Mouse (Mus musculus) neutrophil, adult 83 days (primary cell): ENCODE measurements around the gene Zfp940. TPM values are rescaled to one million over a fixed set of nuclear protein-coding genes. Genes with fewer than 3 reads are reported as not detected.

Source experiments
- total RNA-seq, 2 experiments: library from RNA; stranded (reverse); gene quantifications; one replicate each; pipeline ENCODE4 v1.2.4; 2023

Zfp940 gene
- 1 to 10 TPM in 1 of 2 experiments, under 1 TPM in 1; 0.38 to 1.6 TPM for total RNA-seq

GRCm38 (mm10) chr7:29853219-29853842 lies at the start of gene Zfp940:
Zfp940 (minus strand) TSS chr7:29853669.

GRCm38 (mm10) chr7:29859532-29860517 lies 6.4 kb upstream of the Zfp940 start, which contains the start of gene Zfp420:
Zfp420 (plus strand) TSS chr7:29859979.

DNA sequence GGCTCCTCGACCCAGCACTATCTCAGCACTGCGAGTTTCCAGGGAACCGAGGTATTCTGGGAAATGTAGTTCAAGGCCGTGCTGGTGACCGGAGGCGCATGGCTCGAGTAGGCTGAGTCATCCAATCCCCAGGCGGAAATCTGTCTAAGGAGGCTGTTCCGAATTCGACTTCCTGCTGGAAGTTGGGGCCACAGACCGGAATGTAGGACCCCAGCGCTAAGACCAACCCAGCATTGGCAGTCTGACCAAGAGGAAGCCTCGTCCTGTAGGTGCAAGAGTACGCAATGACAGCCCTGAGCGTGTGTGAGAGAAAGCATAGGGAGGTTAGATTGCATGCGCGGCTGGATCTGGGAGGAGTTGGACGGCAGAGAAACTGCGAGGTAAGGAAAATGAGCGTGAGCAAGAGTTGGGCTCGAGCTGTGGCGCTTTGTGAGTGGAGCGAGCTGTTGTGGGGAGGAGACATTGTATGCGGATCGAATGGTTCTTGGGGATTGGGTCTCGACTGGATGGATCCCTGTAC lies 37.5 kb downstream of the Zfp940 start, which contains the start of gene Zfp790:
Gene Zfp790, plus strand, starts transcription at position 205 of the 520 bp plus-strand sequence.

DNA sequence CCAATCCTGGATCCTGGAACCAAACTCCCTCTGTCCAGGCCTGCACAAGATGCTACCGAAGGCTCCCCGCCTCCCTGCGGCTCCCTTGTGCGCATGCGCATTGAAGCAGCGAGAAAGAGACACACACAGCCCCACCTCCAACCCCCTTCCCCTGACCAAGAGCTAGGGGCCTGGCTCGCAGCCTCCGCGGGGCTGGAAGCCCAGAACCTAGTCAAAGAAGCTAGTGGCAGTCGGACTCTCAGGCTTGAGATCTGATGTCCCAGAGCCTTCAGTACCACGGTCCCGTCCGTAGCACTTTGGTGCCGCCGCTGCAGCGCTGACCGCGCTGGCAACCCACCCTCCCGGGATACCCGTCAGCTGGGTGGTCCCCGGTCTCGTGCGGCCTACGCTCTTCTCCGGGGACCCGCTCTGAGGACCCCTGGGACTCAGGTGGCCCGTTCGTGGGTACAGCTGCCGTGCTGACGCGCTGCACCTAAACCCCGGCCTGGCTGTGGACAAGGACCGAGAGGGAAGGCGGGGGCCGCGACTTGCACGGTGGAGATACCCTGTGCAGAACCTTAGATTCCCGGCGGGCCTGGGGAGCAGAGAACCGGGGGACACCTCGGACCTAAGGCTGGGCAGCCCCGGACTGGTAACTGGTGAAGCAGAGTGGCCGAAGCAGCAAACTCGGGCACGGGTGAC lies 69.5 kb downstream of the Zfp940 start, which contains the start of gene Zfp30:
Gene Zfp30, plus strand, starts transcription at position 128 of the 681 bp plus-strand sequence.

Other genes starting within 250 kb of the Zfp940 start
- not detected for gene Catsperg2, start 126.6 kb downstream of the Zfp940 start, total RNA-seq
- 1 to 10 TPM; 7.7 to 8.3 TPM for gene Zfp84, start 85.1 kb downstream of the Zfp940 start, total RNA-seq
- not detected for gene Zfp30, start 69.7 kb downstream of the Zfp940 start, total RNA-seq
- 1 to 10 TPM; 6.8 to 7.1 TPM for gene Zfp790, start 37.6 kb downstream of the Zfp940 start, total RNA-seq
- gene Zfp420, start 6.3 kb upstream of the Zfp940 start, total RNA-seq, result 1 to 10 TPM; 1.9 to 3.0 TPM
- 1 to 10 TPM; 2.1 to 2.5 TPM for gene Zfp27, start 52.9 kb upstream of the Zfp940 start, total RNA-seq
- gene Zfp383, start 54.6 kb upstream of the Zfp940 start, total RNA-seq, result under 1 TPM; 0.46 to 0.99 TPM
- gene Zfp74, start 100.4 kb upstream of the Zfp940 start, total RNA-seq, result 1 to 10 TPM; 3.4 to 3.7 TPM
- gene Zfp568, start 130.3 kb upstream of the Zfp940 start, total RNA-seq, result 10 to 100 TPM; 13.3 to 16.3 TPM
- under 1 TPM; 0.57 to 0.61 TPM for gene Zfp14, start 197.7 kb upstream of the Zfp940 start, total RNA-seq
- gene Zfp82, start 219.2 kb upstream of the Zfp940 start, total RNA-seq, result under 1 TPM; 0.75 to 0.86 TPM
- gene Gm26920, start 236.7 kb upstream of the Zfp940 start, total RNA-seq, result not detected
- gene Zfp566, start 236.9 kb upstream of the Zfp940 start, total RNA-seq, result 1 to 10 TPM in 1 of 2 experiments, under 1 TPM in 1; 0.92 to 1.0 TPM
- 10 to 100 TPM in 1 of 2 experiments, 1 to 10 TPM in 1; 7.2 to 10.1 TPM for gene Zfp260, start 241.1 kb upstream of the Zfp940 start, total RNA-seq